Mouse (Mus musculus) spleen, adult 2 months (tissue): ENCODE results near the gene Dnajb12. TPM values are rescaled to one million over a fixed set of nuclear protein-coding genes. Genes with fewer than 3 reads are reported as not detected.

Experiments
- DNase-seq, 2 experiments: peaks; one replicate each; pipeline versions ENCODE4 v3.0.0 to v3.0.0-alpha.2; 2012 to 2021; ENCODE audit warnings: low spot score in 2 of 2, low read depth in 1 of 2
- H3K27ac ChIP-seq: fragments of 200-500 bp; 2 replicates; pipeline ENCODE4 v1.5.1; 2012; ENCODE audit warnings: low read length, inconsistent platforms; ENCODE audit not compliant: insufficient read depth
- H3K27me3 ChIP-seq: fragments of 200-500 bp; 2 replicates; pipeline ENCODE4 v1.6.1; 2012; ENCODE audit warnings: mild to moderate bottlenecking, moderate library complexity, low read length, inconsistent platforms; ENCODE audit not compliant: control insufficient read depth, insufficient read depth
- H3K36me3 ChIP-seq: fragments of 200-500 bp; 2 replicates; pipeline ENCODE4 v1.6.1; 2012; ENCODE audit warnings: mild to moderate bottlenecking, low read length, inconsistent platforms; ENCODE audit not compliant: control insufficient read depth, insufficient read depth
- H3K4me1 ChIP-seq: fragments of 200-500 bp; 2 replicates; pipeline ENCODE4 v1.6.1; 2011; ENCODE audit warnings: inconsistent platforms; ENCODE audit not compliant: control insufficient read depth, insufficient read depth, insufficient read length
- H3K4me3 ChIP-seq: fragments of 200-500 bp; 2 replicates; pipeline ENCODE4 v1.5.1; 2011; ENCODE audit warnings: mild to moderate bottlenecking, inconsistent platforms; ENCODE audit not compliant: insufficient read depth, insufficient read length; ENCODE audit errors: extremely low read depth
- CTCF ChIP-seq: fragments of 200-500 bp; IDR thresholded peaks from 2 replicates; pipeline ENCODE4 v1.5.1; 2011; ENCODE audit warnings: mild to moderate bottlenecking, inconsistent platforms; ENCODE audit not compliant: insufficient read depth, insufficient read length, insufficient replicate concordance; ENCODE audit errors: extremely low read depth
- POLR2A ChIP-seq: fragments of 200-500 bp; IDR thresholded peaks from 2 replicates; pipeline ENCODE4 v1.6.1; 2011; ENCODE audit warnings: low read depth, low read length, inconsistent platforms
- WGBS: fragments of 180-500 bp; shearing (Covaris S2); methylation state at CpG from one replicate; pipeline ENCODE4 v1.1.7; 2018; 5-methylcytosine and 5-hydroxymethylcytosine counted together
- polyA plus RNA-seq: library from polyadenylated mRNA; depleted of rRNA; stranded (reverse); fragments of >200 nt; gene quantifications from 2 replicates; pipeline ENCODE4 v1.2.3, GENCODE M21; 2012

Dnajb12 gene
- polyA plus RNA-seq, 1 experiment: 29.9 TPM

DNA sequence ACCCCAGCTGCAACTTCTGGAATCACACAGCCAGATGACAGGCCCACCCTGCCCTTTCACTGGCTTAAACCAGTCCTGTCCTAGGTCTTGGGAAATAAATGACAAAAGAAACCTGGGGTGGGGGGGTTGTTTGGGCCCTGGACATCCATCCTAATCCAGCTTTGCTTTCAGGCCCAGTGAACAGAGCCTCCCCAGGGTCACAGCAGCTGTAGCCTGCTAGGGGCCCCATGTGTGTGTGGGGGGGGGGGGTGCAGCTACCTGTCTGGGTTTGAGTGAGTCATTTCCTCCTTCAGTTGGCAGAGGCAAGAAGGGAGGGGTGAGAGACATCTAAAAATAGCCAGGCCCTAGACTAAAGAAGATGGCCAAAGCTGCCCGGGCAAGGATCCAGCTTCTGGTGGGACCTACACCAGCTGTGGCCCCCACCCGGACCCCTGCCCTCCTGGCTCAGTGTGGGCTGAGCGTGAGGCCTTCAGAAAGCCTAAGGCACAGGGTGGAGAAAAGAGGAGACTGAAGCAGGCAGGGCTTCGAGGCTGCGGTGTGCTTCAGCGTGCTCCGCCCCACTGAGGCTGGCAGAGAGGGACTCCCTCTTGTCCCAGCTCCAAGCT is 28.4 kb downstream of the Dnajb12 start:
- Histone ChIP-seq H3K4me3 (peak overlapping the region; percentile 1; the same call in 1 of the 2 replicates), H3K4me1 (peaks cover 49% of the 10 kb centered on the region; the same call in 1 of the 2 replicates), H3K36me3 (no peaks in the 10 kb centered on the region), H3K27me3 (no peaks in the 10 kb centered on the region), H3K27ac (peak overlapping the region; percentile 92)
- peak; percentile 55 to 65 for DNase-seq
- no peak for TF ChIP-seq POLR2A
- TF ChIP-seq CTCF: no peak
- WGBS: 2% methylated on average over 7 of the region's 7 CpGs

DNA sequence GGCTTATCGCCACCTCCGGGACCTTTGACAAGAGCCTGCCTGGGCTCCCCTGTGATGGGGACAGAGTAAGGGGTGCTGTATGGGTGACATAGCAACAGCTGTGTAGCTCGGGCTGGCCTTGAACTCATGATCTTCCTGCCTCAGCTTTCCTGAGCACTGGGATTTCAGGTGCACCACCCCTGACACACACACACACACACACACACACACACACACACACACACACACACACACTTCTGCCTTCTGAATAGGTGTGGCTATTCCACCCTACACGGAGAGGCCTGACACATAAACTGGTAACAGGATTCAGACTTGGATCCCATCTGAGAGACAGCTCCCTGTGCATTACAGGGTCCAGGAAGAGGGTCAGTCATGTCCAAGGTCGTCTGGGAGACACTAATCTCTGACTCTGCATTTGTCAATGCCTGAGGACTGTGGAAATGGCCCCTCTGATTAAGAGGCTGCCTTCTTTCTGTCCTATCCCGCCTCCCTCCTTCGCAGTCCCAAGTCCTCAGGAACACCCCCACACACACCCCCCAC is 29.5 kb downstream of the Dnajb12 start:
- no peak for DNase-seq

DNA sequence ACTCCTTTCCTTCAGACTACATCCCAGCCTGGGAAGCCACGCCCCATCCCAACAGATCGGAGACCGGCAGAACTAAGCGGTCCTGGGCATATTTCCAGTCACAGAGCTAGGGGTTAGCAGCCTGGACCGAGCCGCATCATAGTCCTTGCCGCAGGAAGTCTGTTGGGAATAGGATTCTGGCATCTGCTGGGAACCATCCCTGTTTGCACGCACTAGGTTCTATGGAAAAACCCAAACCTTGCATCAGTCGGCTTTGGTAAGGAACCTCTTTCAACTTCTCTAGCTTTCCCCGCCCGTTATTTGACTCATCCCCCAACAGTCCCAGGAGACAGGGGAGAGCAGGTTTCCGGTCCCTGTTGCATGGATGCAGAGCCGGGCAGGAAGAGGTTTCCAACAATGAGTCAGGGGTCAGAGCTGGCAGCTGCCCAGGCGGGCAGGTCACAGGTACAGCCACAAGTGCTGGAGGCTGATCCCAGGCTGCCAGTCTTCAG is 30.0 kb downstream of the Dnajb12 start:
- WGBS: 25% methylated on average over 14 of the region's 14 CpGs
- TF ChIP-seq CTCF: no peak
- TF ChIP-seq POLR2A: no peak
- Histone ChIP-seq H3K4me1 (peaks cover 48% of the 10 kb centered on the region; the same call in 1 of the 2 replicates), H3K4me3 (peak overlapping the region; percentile 16; the same call in 1 of the 2 replicates), H3K27me3 (no peaks in the 10 kb centered on the region), H3K36me3 (no peaks in the 10 kb centered on the region), H3K27ac (peak overlapping the region; percentile 67)
- no peak for DNase-seq

More for the DNA sequence above, 29.5 kb downstream of the Dnajb12 start:
- no peaks in the 10 kb centered on the region for H3K27me3 ChIP-seq
- no peaks in the 10 kb centered on the region for H3K36me3 ChIP-seq
- WGBS: 39% methylated on average over 7 of the region's 7 CpGs
- H3K4me3 ChIP-seq: no peak overlapping the region
- H3K27ac ChIP-seq: peak overlapping the region; percentile 92
- no peak for TF ChIP-seq POLR2A
- TF ChIP-seq CTCF: no peak
- H3K4me1 ChIP-seq: peaks cover 48% of the 10 kb centered on the region; the same call in 1 of the 2 replicates

DNA sequence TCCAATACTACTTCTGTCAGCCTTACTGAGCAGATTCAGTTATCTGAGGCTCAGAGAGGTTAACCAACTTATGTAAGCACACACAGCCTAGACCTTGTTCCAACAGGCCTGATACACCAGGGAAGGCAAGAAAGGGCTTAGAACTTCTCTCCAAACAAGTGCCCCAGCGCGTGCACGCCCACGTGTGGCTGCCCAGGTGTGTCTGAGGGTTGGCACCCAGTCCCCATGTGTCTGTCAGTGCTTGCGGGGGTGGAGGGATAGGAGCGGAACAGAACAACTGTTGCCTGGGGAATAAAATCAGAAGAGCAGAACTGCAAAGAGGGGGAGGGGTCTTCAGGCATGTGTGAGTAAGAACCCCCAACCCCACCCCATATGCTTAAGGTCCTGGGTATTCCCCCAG is 31.7 kb downstream of the Dnajb12 start:
- no peaks in the 10 kb centered on the region for H3K36me3 ChIP-seq
- peak overlapping the region; percentile 56; the same call in 1 of the 2 replicates for H3K27ac ChIP-seq
- peak; percentile 57 to 84 for DNase-seq
- H3K27me3 ChIP-seq: no peaks in the 10 kb centered on the region
- whole genome bisulfite sequencing: 26% methylated on average over 6 of the region's 6 CpGs
- H3K4me3 ChIP-seq: peak overlapping the region; percentile 31; the same call in 1 of the 2 replicates
- H3K4me1 ChIP-seq: peaks cover 48% of the 10 kb centered on the region; the same call in 1 of the 2 replicates
- no peak for TF ChIP-seq CTCF
- no peak for TF ChIP-seq POLR2A

DNA sequence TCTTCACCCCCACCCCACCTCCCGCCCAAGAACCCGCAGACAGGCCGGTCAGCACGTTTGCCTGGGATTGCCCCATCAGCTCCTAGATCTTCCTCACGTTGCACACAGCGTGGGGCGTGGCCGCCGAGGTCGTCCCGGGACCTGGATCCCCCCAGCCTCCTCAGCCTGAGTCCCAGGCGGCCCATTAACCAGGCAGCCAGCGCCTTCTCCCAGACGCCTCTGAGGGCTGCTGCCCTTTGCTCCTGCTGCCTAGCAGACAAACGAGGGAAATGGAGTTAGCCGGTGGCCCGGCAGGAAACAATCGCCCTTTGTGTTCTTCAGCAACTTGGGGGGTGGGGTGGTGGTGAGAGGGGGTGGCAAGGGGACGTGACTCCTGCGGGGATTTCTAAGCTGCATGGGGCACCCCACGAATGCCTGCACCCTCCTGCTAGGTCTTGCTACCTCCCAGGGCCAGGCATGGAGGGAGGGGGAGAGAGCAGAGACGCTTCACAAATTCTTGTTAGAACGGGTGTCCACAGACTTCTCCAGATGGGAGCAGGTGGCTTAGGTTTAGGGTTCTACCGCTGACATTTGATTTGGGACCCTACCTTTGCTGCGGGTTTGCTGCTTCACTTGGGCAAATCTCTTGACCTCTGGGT is 32.3 kb downstream of the Dnajb12 start:
- Histone ChIP-seq H3K27me3 (no peaks in the 10 kb centered on the region), H3K4me3 (peak overlapping the region; percentile 31; the same call in 1 of the 2 replicates), H3K4me1 (peaks cover 46% of the 10 kb centered on the region; the same call in 1 of the 2 replicates), H3K27ac (peak overlapping the region; percentile 56), H3K36me3 (no peaks in the 10 kb centered on the region)
- TF ChIP-seq POLR2A: no peak
- TF ChIP-seq CTCF: no peak
- no peak for DNase-seq
- WGBS: 18% methylated on average over 25 of the region's 25 CpGs

DNA sequence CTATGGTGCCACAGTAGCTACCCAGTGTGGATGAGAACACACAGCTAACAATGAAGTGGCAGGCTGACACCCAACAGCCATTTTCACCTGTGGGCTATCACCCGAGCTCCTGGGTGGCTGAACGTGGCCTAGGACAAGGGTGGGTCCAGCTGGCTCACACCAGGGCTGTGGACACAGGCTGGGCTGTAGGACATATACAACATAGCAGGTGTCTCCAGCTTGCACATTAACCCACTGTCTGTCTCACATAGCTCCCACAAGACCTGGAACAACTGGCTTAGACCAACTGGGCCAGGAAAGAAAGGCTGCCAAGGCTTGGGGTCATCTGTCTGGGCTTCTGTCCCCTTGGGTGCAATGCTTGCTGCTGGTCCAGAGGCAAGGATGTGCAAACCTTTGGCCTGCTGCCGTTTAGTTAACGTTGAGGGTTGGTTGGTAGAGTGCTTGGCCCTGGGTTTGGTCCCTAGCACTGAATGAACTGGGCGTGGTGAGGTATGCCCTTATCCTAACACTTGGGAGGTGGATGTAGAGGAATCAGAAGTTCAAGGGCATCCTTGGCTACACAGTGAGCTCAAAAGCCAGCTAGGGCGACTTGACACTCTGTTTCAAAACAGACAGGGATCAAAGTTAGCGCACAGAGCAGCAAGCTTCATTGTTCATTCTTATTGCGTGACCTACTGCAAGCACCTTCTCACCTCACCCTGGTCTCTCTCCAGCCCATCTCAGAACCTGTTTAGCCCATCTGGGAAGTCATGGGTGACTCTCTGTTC is 36.0 kb downstream of the Dnajb12 start:
- WGBS: 88% methylated on average over 8 of the region's 8 CpGs
- no peak for DNase-seq
- H3K36me3 ChIP-seq: no peaks in the 10 kb centered on the region
- peaks cover 19% of the 10 kb centered on the region; the same call in 1 of the 2 replicates for H3K4me1 ChIP-seq
- no peaks in the 10 kb centered on the region for H3K27me3 ChIP-seq
- TF ChIP-seq CTCF (no peak), POLR2A (no peak)
- no peak overlapping the region for H3K4me3 ChIP-seq
- no peak overlapping the region; the same call in 1 of the 2 replicates for H3K27ac ChIP-seq
